In genomic region chr1:52296178-52296577, GRCm38 (mm10) we compare ENCODE assay signal across 14 mouse cellular contexts.
A peak's percentile ranks its signal among the peaks of the same experiment; 100 is the strongest.
DNase-seq lines count a peak whose midpoint lies in the region; TF ChIP-seq lines count a peak whose summit lies in the region.
"Had no signal": no experiment of that assay in that cellular context is flagged by ENCODE, and none has a peak within 500 bp of the region (broad histone marks: within the 10 kb centered on the region; RNA-seq: fewer than 3 reads in every experiment).

No protein-coding gene starts in this region.

- H3K4me3 ChIP-seq in kidney, adult 2 months (ENCODE audit: insufficient read depth, low read depth, low read length): no peak overlapping the region
- H3K4me3 ChIP-seq: embryonic facial prominence, embryonic 12.5 days; forebrain, embryonic 15.5 days; heart, embryonic 13.5 days; hindbrain, embryonic 15.5 days had no signal

- DNase-seq in cerebellum, adult 18-20 months: peak; percentile 24 to 27
- DNase-seq in cerebellum, adult 8-10 months: no peak
- peak; percentile 17 for DNase-seq in heart, adult 11 months
- no peak for DNase-seq in heart, adult 9 months (ENCODE audit: low spot score in 2 of 2)
- DNase-seq in cerebellum, postnatal 25 days: peak; percentile 28 to 45
- DNase-seq in right cerebral cortex, postnatal 36 days (ENCODE audit: low spot score in 2 of 2): no peak
- no peak for DNase-seq in kidney, adult 2 months
- DNase-seq: adrenal gland, postnatal 10 days; gastrocnemius, postnatal 14 days; heart, postnatal 36 days had no signal

- H3K4me1 ChIP-seq in kidney, adult 2 months (ENCODE audit: control insufficient read depth, insufficient read depth, low read length): peaks cover 11% of the 10 kb centered on the region; the same call in 1 of the 2 replicates
- H3K4me1 ChIP-seq: embryonic facial prominence, embryonic 12.5 days; forebrain, embryonic 15.5 days; heart, embryonic 13.5 days; hindbrain, embryonic 15.5 days had no signal

- no peak for TF ChIP-seq CTCF in kidney, adult 2 months (conservative IDR thresholded peaks at IDR 0.05; ENCODE audit: insufficient read depth, insufficient read length, low read depth, low read length)

- no peaks in the 10 kb centered on the region for H3K36me3 ChIP-seq in kidney, adult 2 months (ENCODE audit: control insufficient read depth, insufficient read depth, low read length)
- H3K36me3 ChIP-seq: embryonic facial prominence, embryonic 12.5 days; forebrain, embryonic 15.5 days; heart, embryonic 13.5 days; hindbrain, embryonic 15.5 days had no signal

- TF ChIP-seq POLR2A in kidney, adult 2 months (IDR thresholded peaks at IDR 0.05; ENCODE audit: low read depth, low read length): no peak

- H3K27me3 ChIP-seq in kidney, adult 2 months (replicated peaks; ENCODE audit: control insufficient read depth, insufficient read depth, low read length): no peaks in the 10 kb centered on the region
- H3K27me3 ChIP-seq: embryonic facial prominence, embryonic 12.5 days; forebrain, embryonic 15.5 days; heart, embryonic 13.5 days; hindbrain, embryonic 15.5 days had no signal

- H3K27ac ChIP-seq in kidney, adult 2 months (ENCODE audit: insufficient read depth, low read depth, low read length): no peak overlapping the region
- H3K27ac ChIP-seq: embryonic facial prominence, embryonic 12.5 days; forebrain, embryonic 15.5 days; heart, embryonic 13.5 days; hindbrain, embryonic 15.5 days had no signal

- WGBS in kidney, adult 2 months: 64% methylated on average over 2 of the region's 2 CpGs

Comparison
In these comparisons a context has a peak if more than half of its experiments do, and no peak if none do; other contexts are left out.
1. DNase-seq: peak in cerebellum, adult 18-20 months (2 of 2), heart, adult 11 months (single experiment) and cerebellum, postnatal 25 days (2 of 2); none in cerebellum, adult 8-10 months (single experiment), heart, adult 9 months (0 of 2), right cerebral cortex, postnatal 36 days (0 of 2) and kidney, adult 2 months (single experiment).